Mouse (Mus musculus) kidney, embryonic 16.5 days (tissue): ENCODE results near the gene Cabcoco1. TPM values are rescaled to one million over a fixed set of nuclear protein-coding genes. Genes with fewer than 3 reads are reported as not detected.
A peak's percentile ranks its signal among the peaks of the same experiment; 100 is the strongest.

Experiments used
- ATAC-seq: fragments of 200-750 bp; cut with Nextera tagmentation; 2 replicates; pipeline ENCODE4 v1.8.0; 2017; ENCODE audit warnings: moderate TSS enrichment; ENCODE audit not compliant: low FRiP score, low TSS enrichment
- H3K27ac ChIP-seq: fragments of 300-500 bp; sonication (generic); 2 replicates; pipeline ENCODE4 v1.5.1; 2014; ENCODE audit warnings: low read length
- H3K27me3 ChIP-seq: fragments of 300-500 bp; sonication (generic); 2 replicates; pipeline ENCODE4 v1.6.1; 2014; ENCODE audit warnings: low read length, control low read depth, mixed read lengths; ENCODE audit not compliant: insufficient read depth
- H3K36me3 ChIP-seq: fragments of 300-500 bp; sonication (generic); 2 replicates; pipeline ENCODE4 v1.6.1; 2014; ENCODE audit warnings: low read length, control low read depth, mixed read lengths; ENCODE audit not compliant: insufficient read depth
- H3K4me1 ChIP-seq: fragments of 300-500 bp; sonication (generic); 2 replicates; pipeline ENCODE4 v1.6.1; 2014; ENCODE audit warnings: low read length, control low read depth, mixed read lengths; ENCODE audit not compliant: insufficient read depth
- H3K4me2 ChIP-seq: fragments of 300-500 bp; sonication (generic); replicated peaks from 2 replicates; pipeline ENCODE4 v1.6.1; 2014; ENCODE audit warnings: low read depth, low read length
- H3K4me3 ChIP-seq: fragments of 300-500 bp; sonication (generic); 2 replicates; pipeline ENCODE4 v1.5.1; 2014; ENCODE audit warnings: mild to moderate bottlenecking, low read length
- H3K9ac ChIP-seq: fragments of 300-500 bp; sonication (generic); replicated peaks from 2 replicates; pipeline ENCODE4 v1.6.1; 2014; ENCODE audit warnings: low read length
- H3K9me3 ChIP-seq: fragments of 300-500 bp; sonication (generic); 2 replicates; pipeline ENCODE4 v1.6.1; 2016; ENCODE audit warnings: low read length, control low read depth
- WGBS: fragments of 180-500 bp; shearing (Covaris S2); extraction: QIAGEN DNeasy Blood & Tissue Kit; methylation state at CpG from one replicate; pipeline ENCODE4 v1.1.7; 2014; 5-methylcytosine and 5-hydroxymethylcytosine counted together
- polyA plus RNA-seq: library from polyadenylated mRNA; unstranded; fragments of >200 nt; fragmentation: Nextera tagmentation; extraction: Ambion mirVana; gene quantifications from 2 replicates; pipeline ENCODE4 v1.2.1, GENCODE M21; 2015

Cabcoco1 gene
- polyA plus RNA-seq, 1 experiment from 2014 or later: 8.6 TPM

DNA sequence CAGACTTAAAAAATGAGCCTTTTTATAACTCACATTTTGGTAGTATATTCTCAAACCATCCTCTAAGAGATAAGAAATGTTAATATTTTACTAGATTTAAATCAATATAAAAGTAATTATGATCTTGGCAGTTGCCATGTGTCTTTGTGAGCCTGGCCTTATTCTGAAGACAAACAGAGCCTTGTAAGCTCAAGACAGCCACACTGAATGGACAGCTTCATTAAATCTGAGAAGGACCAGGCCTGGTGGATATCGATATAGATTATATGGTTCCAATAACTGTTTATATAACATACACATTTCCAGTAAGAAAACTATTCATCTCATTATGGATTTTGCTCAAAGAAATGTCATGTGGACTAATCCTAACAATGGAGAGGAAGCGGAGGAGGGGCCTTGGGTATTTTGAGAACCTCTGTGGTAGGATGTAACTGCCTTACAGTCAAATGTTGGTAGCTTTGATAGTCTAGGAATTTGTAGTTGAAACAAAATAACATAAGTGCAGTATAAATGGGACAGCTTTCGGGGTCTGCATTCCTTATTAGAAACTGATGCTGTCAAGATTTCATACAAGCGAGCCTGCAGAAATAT lies 75.9 kb downstream of the Cabcoco1 start:
- WGBS: 75% methylated on average over 4 of the region's 4 CpGs
- Histone ChIP-seq H3K4me1 (0 out of 2 replicates have a peak, but pooled peaks cover 4% of the 10 kb centered on the region), H3K27me3 (no peaks in the 10 kb centered on the region), H3K36me3 (no peaks in the 10 kb centered on the region), H3K9ac (no peak overlapping the region), H3K9me3 (no peaks in the 10 kb centered on the region), H3K4me2 (no peak overlapping the region), H3K4me3 (no peak overlapping the region), H3K27ac (0 out of 2 replicates have a peak overlapping the region, but pooled peaks have one; percentile 7)
- ATAC-seq: no peak

- no peak overlapping the region for H3K27ac ChIP-seq
- no peak overlapping the region for H3K4me3 ChIP-seq
- no peak overlapping the region for H3K9ac ChIP-seq
- H3K9me3 ChIP-seq: no peaks in the 10 kb centered on the region
- H3K36me3 ChIP-seq: no peaks in the 10 kb centered on the region
- H3K4me1 ChIP-seq: peaks cover 4% of the 10 kb centered on the region; the same call in 1 of the 2 replicates
- no peaks in the 10 kb centered on the region for H3K27me3 ChIP-seq
- 26% methylated on average over 7 of the region's 7 CpGs for WGBS
- no peak overlapping the region for H3K4me2 ChIP-seq
- no peak for ATAC-seq
Observed at GRCm38 (mm10) chr10:68464943-68465342, 76.8 kb downstream of the Cabcoco1 start.

DNA sequence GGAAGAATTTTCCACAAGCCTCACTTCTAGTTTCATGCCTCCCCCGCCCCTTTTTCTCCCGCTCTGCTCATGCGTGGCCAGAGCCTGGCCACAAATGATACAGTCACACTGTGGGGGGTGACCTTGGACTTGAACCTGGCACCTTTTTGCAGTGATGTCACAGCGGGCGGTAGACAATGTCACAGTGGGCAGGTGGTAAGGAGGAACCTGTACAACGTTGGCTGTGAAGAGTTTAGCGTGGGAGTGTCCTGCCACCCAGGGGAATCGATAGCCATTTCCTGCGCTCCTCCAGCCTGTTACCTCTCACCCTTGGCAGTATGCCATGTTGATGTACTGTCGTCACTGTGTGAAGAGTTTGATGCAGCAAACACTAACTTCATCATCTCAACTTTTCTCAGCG lies 81.9 kb downstream of the Cabcoco1 start:
- no peak overlapping the region for H3K4me2 ChIP-seq
- H3K9me3 ChIP-seq: no peaks in the 10 kb centered on the region
- no peak overlapping the region for H3K4me3 ChIP-seq
- H3K9ac ChIP-seq: no peak overlapping the region
- WGBS: 49% methylated on average over 11 of the region's 11 CpGs
- H3K36me3 ChIP-seq: no peaks in the 10 kb centered on the region
- no peak overlapping the region for H3K27ac ChIP-seq
- H3K4me1 ChIP-seq: no peaks in the 10 kb centered on the region; the same call in 1 of the 2 replicates
- peak; percentile 27; the same call in 1 of the 2 replicates for ATAC-seq
- H3K27me3 ChIP-seq: no peaks in the 10 kb centered on the region

DNA sequence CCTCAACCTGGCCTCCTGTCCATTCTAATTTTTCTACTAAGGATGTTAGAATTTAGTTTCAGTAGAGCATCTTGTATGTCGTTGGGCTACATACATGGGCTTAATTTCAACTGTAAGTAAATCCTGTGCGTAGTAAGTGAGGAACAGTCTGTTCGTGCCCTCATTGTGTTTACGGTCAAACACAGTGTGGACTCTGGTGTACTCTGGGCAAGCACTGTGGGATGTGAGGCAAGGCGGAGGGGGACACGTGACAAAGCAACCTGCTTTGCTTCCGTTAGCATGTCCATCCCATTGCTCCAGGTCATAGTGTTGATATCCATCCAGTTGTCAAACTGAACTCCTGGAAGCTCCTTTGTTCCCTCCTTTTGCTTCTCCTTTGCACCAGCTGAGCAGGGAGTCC lies 84.7 kb downstream of the Cabcoco1 start:
- Histone ChIP-seq H3K4me1 (peaks cover 3% of the 10 kb centered on the region; the same call in 1 of the 2 replicates), H3K27ac (no peak overlapping the region), H3K36me3 (no peaks in the 10 kb centered on the region), H3K4me3 (no peak overlapping the region), H3K9me3 (peaks cover 6% of the 10 kb centered on the region; the same call in 1 of the 2 replicates), H3K27me3 (no peaks in the 10 kb centered on the region), H3K4me2 (no peak overlapping the region), H3K9ac (no peak overlapping the region)
- ATAC-seq: no peak
- WGBS: 87% methylated on average over 7 of the region's 7 CpGs

DNA sequence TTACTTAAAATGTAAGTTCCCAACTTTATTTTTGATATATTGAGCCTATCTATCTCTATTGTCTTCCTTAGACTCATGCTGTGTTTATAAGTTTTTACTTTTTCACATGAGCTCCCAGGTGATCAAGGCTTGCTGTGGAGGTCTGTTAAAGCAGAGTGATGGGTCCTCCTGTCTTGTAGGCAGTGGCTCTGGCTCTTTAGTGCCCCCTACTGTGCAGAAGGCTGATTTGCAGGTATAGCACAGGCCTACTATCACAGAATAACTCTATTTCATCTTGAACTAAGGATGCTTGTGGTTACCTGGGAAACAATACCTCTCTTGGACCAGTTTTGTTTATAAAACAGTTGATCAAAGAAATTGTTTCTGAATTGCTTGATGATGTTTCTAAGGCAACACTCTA lies 87.2 kb downstream of the Cabcoco1 start:
- no peak overlapping the region for H3K9ac ChIP-seq
- no peak for ATAC-seq
- no peaks in the 10 kb centered on the region for H3K27me3 ChIP-seq
- no peaks in the 10 kb centered on the region for H3K36me3 ChIP-seq
- no peak overlapping the region for H3K27ac ChIP-seq
- H3K4me1 ChIP-seq: peaks cover 3% of the 10 kb centered on the region; the same call in 1 of the 2 replicates
- peaks cover 6% of the 10 kb centered on the region; the same call in 1 of the 2 replicates for H3K9me3 ChIP-seq
- H3K4me2 ChIP-seq: no peak overlapping the region
- H3K4me3 ChIP-seq: no peak overlapping the region

GRCm38 (mm10) chr10:68446797-68447125 lies 94.9 kb downstream of the Cabcoco1 start:
- Histone ChIP-seq H3K36me3 (no peaks in the 10 kb centered on the region), H3K27me3 (no peaks in the 10 kb centered on the region), H3K9ac (0 out of 2 replicates have a peak overlapping the region, but pooled peaks have one; percentile 12), H3K4me3 (no peak overlapping the region), H3K27ac (peak overlapping the region; percentile 95), H3K9me3 (no peaks in the 10 kb centered on the region), H3K4me2 (peak overlapping the region; percentile 37; the same call in 1 of the 2 replicates), H3K4me1 (peaks cover 33% of the 10 kb centered on the region)
- WGBS: 9% methylated on average over 5 of the region's 5 CpGs
- ATAC-seq: peak; percentile 86

DNA sequence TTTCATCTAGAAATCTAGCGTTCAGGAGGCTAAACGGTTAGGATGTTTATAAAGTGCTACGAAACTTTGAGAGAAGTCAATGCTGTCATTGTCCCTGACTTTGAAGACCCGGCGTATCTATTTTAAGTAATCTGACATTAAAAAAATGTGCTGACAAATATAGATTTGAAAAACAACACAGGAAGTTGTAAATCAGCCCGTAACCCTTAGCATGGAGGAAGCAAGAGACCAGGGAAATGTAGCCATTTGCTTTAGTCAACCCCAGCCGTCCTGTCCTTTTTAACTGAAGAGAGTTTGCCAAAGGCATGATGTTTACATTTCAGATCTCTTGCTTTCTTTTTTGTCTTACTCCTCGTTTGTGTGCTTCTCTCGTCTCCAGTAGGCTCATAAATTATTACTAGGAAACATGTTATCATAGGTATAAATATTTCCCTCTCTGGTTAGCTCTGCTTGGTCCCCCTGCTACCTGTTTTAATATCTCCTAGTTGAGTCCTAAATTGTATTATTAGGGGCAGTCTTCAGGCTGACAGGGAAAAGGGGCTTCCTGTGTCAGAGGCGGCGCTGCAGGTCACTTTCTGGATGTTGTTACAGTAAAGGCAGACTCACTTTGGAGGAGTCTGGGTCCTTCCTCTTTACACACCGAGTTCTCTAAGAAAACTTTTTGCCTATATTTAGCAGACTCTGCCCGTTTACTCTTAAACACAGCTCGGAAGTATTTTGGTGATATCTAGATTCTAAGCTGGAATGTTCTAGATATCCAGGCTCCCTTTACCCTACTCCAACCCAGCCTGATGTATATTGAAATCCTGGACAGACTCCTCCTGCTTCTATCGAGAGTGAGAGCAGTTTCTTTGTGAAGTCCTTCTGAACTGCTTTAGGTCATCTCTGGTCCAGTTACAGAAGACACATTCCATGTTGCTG lies 95.6 kb downstream of the Cabcoco1 start:
- ATAC-seq: peak; percentile 77
- WGBS: 11% methylated on average over 15 of the region's 15 CpGs
- peaks cover 33% of the 10 kb centered on the region for H3K4me1 ChIP-seq
- H3K9ac ChIP-seq: peak overlapping the region; percentile 23; the same call in 1 of the 2 replicates
- H3K27ac ChIP-seq: peak overlapping the region; percentile 95
- peak overlapping the region; percentile 12 for H3K4me3 ChIP-seq
- H3K4me2 ChIP-seq: peak overlapping the region; percentile 37
- no peaks in the 10 kb centered on the region for H3K9me3 ChIP-seq
- H3K27me3 ChIP-seq: no peaks in the 10 kb centered on the region
- H3K36me3 ChIP-seq: no peaks in the 10 kb centered on the region

DNA sequence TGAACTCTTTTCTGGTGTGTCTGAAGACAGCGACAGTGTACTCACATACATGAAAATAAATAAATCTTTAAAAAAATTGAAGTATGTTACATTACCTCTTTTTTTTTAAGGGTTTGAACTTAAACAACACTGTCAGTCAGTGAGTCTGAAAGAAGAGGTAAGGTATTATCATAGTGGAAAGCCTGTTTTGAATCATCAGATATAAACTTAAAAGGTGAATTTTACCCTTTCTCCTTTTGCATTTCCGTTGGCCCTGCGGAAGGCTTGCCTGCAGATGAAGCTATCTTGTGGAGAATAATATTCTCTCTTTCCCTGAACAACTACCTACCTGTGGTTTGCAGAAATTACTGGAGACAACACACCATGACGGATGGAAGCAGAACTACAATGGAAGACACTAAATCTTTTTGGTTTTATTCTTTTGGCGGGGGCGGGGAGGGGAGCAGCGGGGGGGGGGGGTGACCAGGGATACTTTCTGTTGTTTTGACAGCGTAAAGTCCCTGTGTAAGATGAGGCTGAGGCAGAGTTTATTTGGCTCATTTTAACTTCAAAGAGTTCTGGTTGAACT lies 96.4 kb downstream of the Cabcoco1 start:
- Histone ChIP-seq H3K27me3 (no peaks in the 10 kb centered on the region), H3K4me1 (peaks cover 33% of the 10 kb centered on the region), H3K9ac (no peak overlapping the region), H3K27ac (peak overlapping the region; percentile 95), H3K9me3 (no peaks in the 10 kb centered on the region), H3K4me2 (peak overlapping the region; percentile 37), H3K36me3 (no peaks in the 10 kb centered on the region), H3K4me3 (no peak overlapping the region; the same call in 1 of the 2 replicates)
- ATAC-seq: no peak; the same call in 1 of the 2 replicates
- 34% methylated on average over 8 of the region's 8 CpGs for WGBS

DNA sequence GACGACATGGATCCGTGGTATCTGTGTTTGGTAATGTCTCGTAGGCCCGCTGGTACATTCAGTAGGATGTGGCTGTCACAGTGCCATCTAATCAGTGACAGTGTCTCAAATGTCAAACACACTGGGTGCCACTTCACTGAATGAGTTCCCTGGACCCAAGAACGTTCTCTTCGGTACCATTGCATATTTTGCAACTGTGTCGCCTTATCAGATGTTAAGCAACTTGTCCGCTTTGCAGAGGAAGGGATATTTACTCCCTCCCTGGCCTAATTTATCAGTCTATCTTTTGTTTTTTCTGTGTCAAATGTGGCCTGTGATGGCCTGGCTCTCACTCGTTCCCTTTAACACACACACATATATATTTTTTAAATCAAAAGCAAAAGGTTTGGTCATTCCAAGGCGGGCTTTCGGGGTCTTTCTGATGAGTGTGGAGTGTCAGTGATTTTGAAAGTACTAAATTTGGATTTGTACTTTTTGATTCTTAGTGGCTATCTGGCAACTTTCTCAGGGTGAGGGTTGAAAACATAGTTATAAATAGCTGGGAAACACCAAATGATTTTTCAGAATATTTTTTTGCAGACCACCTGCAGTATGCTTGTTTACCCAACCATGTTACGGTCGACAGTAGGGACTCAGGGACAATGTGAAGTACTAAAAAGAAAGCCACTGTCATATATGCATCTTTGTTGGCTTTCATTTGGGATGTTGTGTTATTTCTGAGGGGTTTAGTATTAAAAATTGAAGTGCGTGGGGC lies 97.2 kb downstream of the Cabcoco1 start:
- H3K4me2 ChIP-seq: no peak overlapping the region
- 72% methylated on average over 14 of the region's 14 CpGs for WGBS
- H3K27me3 ChIP-seq: no peaks in the 10 kb centered on the region
- H3K27ac ChIP-seq: 0 out of 2 replicates have a peak overlapping the region, but pooled peaks have one; percentile 95
- no peak overlapping the region for H3K4me3 ChIP-seq
- H3K9me3 ChIP-seq: no peaks in the 10 kb centered on the region
- H3K9ac ChIP-seq: no peak overlapping the region
- H3K4me1 ChIP-seq: peaks cover 33% of the 10 kb centered on the region
- H3K36me3 ChIP-seq: no peaks in the 10 kb centered on the region
- no peak for ATAC-seq
